Mouse (Mus musculus) stomach, postnatal 0 days (tissue): ENCODE measurements around the gene P2ry2.

Experiments
- CTCF ChIP-seq: IDR thresholded peaks from 2 replicates; pipeline ENCODE4 v1.5.1; 2016; ENCODE audit warnings: antibody characterized with exemption, low read depth, mild to moderate bottlenecking, moderate library complexity
- EP300 ChIP-seq: optimal IDR thresholded peaks from 2 replicates; pipeline ENCODE3; 2016; ENCODE audit warnings: antibody characterized with exemption

DNA sequence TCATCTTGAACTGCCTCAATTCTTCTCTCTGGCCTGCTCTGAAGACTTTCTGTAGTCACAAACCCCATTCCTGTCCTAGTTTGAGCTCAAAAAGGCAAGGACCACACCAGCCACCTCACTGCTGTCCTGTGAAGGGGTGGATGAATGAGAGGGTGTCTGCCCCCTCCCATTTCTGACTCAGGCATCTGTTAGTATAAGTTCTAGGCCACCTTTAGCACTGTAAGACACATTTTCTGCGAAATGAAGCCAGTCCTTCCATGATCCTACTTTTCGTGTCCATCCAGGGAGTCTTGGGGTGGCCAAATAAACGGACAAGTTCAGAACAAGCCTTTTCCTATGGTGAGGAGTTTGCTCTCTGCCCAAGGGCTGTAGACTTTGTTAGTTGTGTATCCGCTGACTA is at the start of gene P2ry2:
- TF ChIP-seq EP300 (no peak), CTCF (no peak)
